Mouse (Mus musculus): ENCODE results near the gene Asic3.

GRCm38 (mm10) chr5:24363467-24363866 lies 49.7 kb upstream of the Asic3 start:
- TF ChIP-seq CTCF (IDR thresholded peaks at IDR 0.05; ENCODE audit: insufficient read depth, low read depth, low read length) (no peak), POLR2A (IDR thresholded peaks at IDR 0.05; ENCODE audit: insufficient read depth, low read depth, low read length) (no peak)

Data from olfactory bulb, adult 2 months (tissue).